Mouse (Mus musculus): Measurements from ENCODE around the gene Gm8994. TPM values are rescaled to one million over a fixed set of nuclear protein-coding genes. Genes with fewer than 3 reads are reported as not detected.
A peak's percentile ranks its signal among the peaks of the same experiment; 100 is the strongest.

The Gm8994 gene
- polyA plus RNA-seq, 1 experiment, result 0.06 TPM

GRCm38 (mm10) chr6:136347631-136348030 is 20.3 kb downstream of the Gm8994 start:
- TF ChIP-seq CTCF (IDR thresholded peaks at IDR 0.05; ENCODE audit: extremely low read depth, insufficient read depth, low read length) (no peak), POLR2A (IDR thresholded peaks at IDR 0.05; ENCODE audit: extremely low read depth, insufficient read depth, low read length) (no peak)
- H3K27ac ChIP-seq (ENCODE audit: insufficient read depth, low read length), result no peak overlapping the region
- no peak overlapping the region for H3K4me3 ChIP-seq (ENCODE audit: insufficient read depth, low read length)
- H3K4me1 ChIP-seq (ENCODE audit: control insufficient read depth, insufficient read depth, low read length), result peaks cover 7% of the 10 kb centered on the region

- TF ChIP-seq POLR2A (IDR thresholded peaks at IDR 0.05; ENCODE audit: extremely low read depth, insufficient read depth, low read length) (no peak), CTCF (IDR thresholded peaks at IDR 0.05; ENCODE audit: extremely low read depth, insufficient read depth, low read length) (peak; percentile 97)
- 0 out of 2 replicates have a peak overlapping the region, but pooled peaks have one; percentile 2 for H3K27ac ChIP-seq (ENCODE audit: insufficient read depth, low read length)
- H3K4me3 ChIP-seq (ENCODE audit: insufficient read depth, low read length), result no peak overlapping the region
- H3K4me1 ChIP-seq (ENCODE audit: control insufficient read depth, insufficient read depth, low read length), result peaks cover 3% of the 10 kb centered on the region; the same call in 1 of the 2 replicates
These were observed 26.3 kb downstream of the Gm8994 start for GRCm38 (mm10) chr6:136353399-136354184.

GRCm38 (mm10) chr6:136358471-136358870 is 31.1 kb downstream of the Gm8994 start:
- H3K4me3 ChIP-seq (ENCODE audit: insufficient read depth, low read length), result no peak overlapping the region
- peaks cover 4% of the 10 kb centered on the region; the same call in 1 of the 2 replicates for H3K4me1 ChIP-seq (ENCODE audit: control insufficient read depth, insufficient read depth, low read length)
- TF ChIP-seq POLR2A (IDR thresholded peaks at IDR 0.05; ENCODE audit: extremely low read depth, insufficient read depth, low read length) (no peak), CTCF (IDR thresholded peaks at IDR 0.05; ENCODE audit: extremely low read depth, insufficient read depth, low read length) (no peak)
- H3K27ac ChIP-seq (ENCODE audit: insufficient read depth, low read length), result no peak overlapping the region

GRCm38 (mm10) chr6:136363313-136363712 is 36.0 kb downstream of the Gm8994 start:
- peak overlapping the region; percentile 76; the same call in 1 of the 2 replicates for H3K27ac ChIP-seq (ENCODE audit: insufficient read depth, low read length)
- no peak overlapping the region for H3K4me3 ChIP-seq (ENCODE audit: insufficient read depth, low read length)
- TF ChIP-seq CTCF (IDR thresholded peaks at IDR 0.05; ENCODE audit: extremely low read depth, insufficient read depth, low read length) (no peak), POLR2A (IDR thresholded peaks at IDR 0.05; ENCODE audit: extremely low read depth, insufficient read depth, low read length) (no peak)
- H3K4me1 ChIP-seq (ENCODE audit: control insufficient read depth, insufficient read depth, low read length), result peaks cover 11% of the 10 kb centered on the region

GRCm38 (mm10) chr6:136364008-136364407 is 36.7 kb downstream of the Gm8994 start:
- H3K27ac ChIP-seq (ENCODE audit: insufficient read depth, low read length), result peak overlapping the region; percentile 96
- H3K4me3 ChIP-seq (ENCODE audit: insufficient read depth, low read length), result no peak overlapping the region
- peaks cover 10% of the 10 kb centered on the region for H3K4me1 ChIP-seq (ENCODE audit: control insufficient read depth, insufficient read depth, low read length)
- TF ChIP-seq CTCF (IDR thresholded peaks at IDR 0.05; ENCODE audit: extremely low read depth, insufficient read depth, low read length) (no peak), POLR2A (IDR thresholded peaks at IDR 0.05; ENCODE audit: extremely low read depth, insufficient read depth, low read length) (no peak)

- peak overlapping the region; percentile 96 for H3K27ac ChIP-seq (ENCODE audit: insufficient read depth, low read length)
- no peak overlapping the region for H3K4me3 ChIP-seq (ENCODE audit: insufficient read depth, low read length)
- peak; percentile 40; the same call in 1 of the 2 replicates for TF ChIP-seq POLR2A (IDR thresholded peaks at IDR 0.05; ENCODE audit: extremely low read depth, insufficient read depth, low read length)
- TF ChIP-seq CTCF (IDR thresholded peaks at IDR 0.05; ENCODE audit: extremely low read depth, insufficient read depth, low read length), result no peak
- peaks cover 10% of the 10 kb centered on the region for H3K4me1 ChIP-seq (ENCODE audit: control insufficient read depth, insufficient read depth, low read length)
These were observed 37.2 kb downstream of the Gm8994 start for GRCm38 (mm10) chr6:136364430-136365098.

GRCm38 (mm10) chr6:136376097-136376496 is 48.8 kb downstream of the Gm8994 start:
- Histone ChIP-seq H3K4me1 (ENCODE audit: control insufficient read depth, insufficient read depth, low read length) (no peaks in the 10 kb centered on the region), H3K27ac (ENCODE audit: insufficient read depth, low read length) (no peak overlapping the region), H3K4me3 (ENCODE audit: insufficient read depth, low read length) (no peak overlapping the region)
- TF ChIP-seq POLR2A (IDR thresholded peaks at IDR 0.05; ENCODE audit: extremely low read depth, insufficient read depth, low read length) (no peak), CTCF (IDR thresholded peaks at IDR 0.05; ENCODE audit: extremely low read depth, insufficient read depth, low read length) (no peak)

Other genes with a start within 250 kb of the Gm8994 start
- gene Grin2b, start 154.0 kb upstream of the Gm8994 start, polyA plus RNA-seq (2012; rRNA removed), result 44.7 and 46.9 TPM in 2 replicates
- not detected in 2 replicates for gene E330021D16Rik, start 88.0 kb downstream of the Gm8994 start, polyA plus RNA-seq (2012; rRNA removed)
- gene Atf7ip, start 178.6 kb downstream of the Gm8994 start, polyA plus RNA-seq (2012; rRNA removed), result 39.5 and 47.4 TPM in 2 replicates